Mouse (Mus musculus) embryonic fibroblast, embryonic 13.5 days (primary cell): Measurements from ENCODE around the gene Slc10a6.

ENCODE experiments used
- CTCF ChIP-seq: IDR thresholded peaks from 2 replicates; pipeline ENCODE4 v1.5.1; 2011; ENCODE audit warnings: mild to moderate bottlenecking, control low read depth, low read length, moderate library complexity, borderline replicate concordance; ENCODE audit not compliant: insufficient read depth
- POLR2A ChIP-seq: IDR thresholded peaks from 2 replicates; pipeline ENCODE4 v1.6.1; 2011; ENCODE audit warnings: low read depth, mild to moderate bottlenecking, control low read depth, low read length, moderate library complexity

- TF ChIP-seq CTCF, result no peak
- no peak for TF ChIP-seq POLR2A
These were observed 49.8 kb upstream of the Slc10a6 start for GRCm38 (mm10) chr5:103678974-103679373.
